Comparison of ENCODE assay signal across 9 mouse cellular contexts in the genomic region with DNA sequence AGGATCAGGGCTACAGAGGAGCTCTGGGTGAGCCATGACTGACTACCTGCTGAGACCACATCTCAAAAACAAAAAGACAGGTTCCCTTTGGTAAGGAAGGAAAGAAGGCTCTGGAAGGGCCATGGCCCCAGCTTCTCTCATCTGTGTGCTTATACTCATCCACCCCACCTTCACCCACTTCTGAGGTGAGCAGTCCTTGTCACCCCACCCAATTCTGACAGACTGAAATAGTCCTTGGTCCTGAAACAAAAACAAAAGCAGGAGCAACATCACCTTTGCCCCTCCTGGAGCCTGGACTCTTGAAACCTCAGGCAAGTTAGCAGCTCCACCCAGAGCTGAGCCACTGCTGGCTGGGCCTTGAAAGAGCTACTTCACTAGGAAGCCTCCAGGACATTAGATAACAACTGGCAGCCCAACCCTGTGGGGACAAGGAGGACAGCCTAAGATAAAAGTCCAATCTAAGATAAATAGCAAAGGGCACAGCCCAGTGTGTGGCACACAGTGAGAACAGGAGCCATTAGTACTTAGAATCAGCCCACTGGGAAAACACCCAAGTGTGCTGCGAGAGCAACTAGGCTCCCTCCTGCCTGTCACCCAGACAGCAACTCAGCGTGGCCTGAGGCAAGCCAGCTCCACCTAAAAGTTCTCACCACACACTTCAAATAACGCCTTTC. TPM values are rescaled to one million over a fixed set of nuclear protein-coding genes. Genes with fewer than 3 reads are reported as not detected.
A peak's percentile ranks its signal among the peaks of the same experiment; 100 is the strongest.
DNase-seq lines count a peak whose midpoint lies in the region; ATAC-seq lines count a peak whose summit lies in the region.
"Had no signal": no experiment of that assay in that cellular context is flagged by ENCODE, and none has a peak within 500 bp of the region (broad histone marks: within the 10 kb centered on the region; RNA-seq: fewer than 3 reads in every experiment).

No protein-coding gene starts in this region.

- H3K4me2 ChIP-seq in heart, embryonic 15.5 days, result no peak overlapping the region
- peak overlapping the region; percentile 59 for H3K4me2 ChIP-seq in liver, embryonic 16.5 days (ENCODE audit: low read depth, low read length)
- H3K4me2 ChIP-seq in hindbrain, embryonic 12.5 days (replicated peaks), result no peak overlapping the region
- H3K4me2 ChIP-seq in forebrain, embryonic 15.5 days (replicated peaks), result no peak overlapping the region
- H3K4me2 ChIP-seq: midbrain, embryonic 12.5 days had no signal

- H3K4me1 ChIP-seq in heart, embryonic 15.5 days (replicated peaks), result peaks cover 22% of the 10 kb centered on the region
- peaks cover 38% of the 10 kb centered on the region for H3K4me1 ChIP-seq in liver, embryonic 16.5 days (ENCODE audit: control insufficient read depth, low read depth, low read length)
- peaks cover 14% of the 10 kb centered on the region; the same call in 1 of the 2 replicates for H3K4me1 ChIP-seq in hindbrain, embryonic 12.5 days
- H3K4me1 ChIP-seq in forebrain, embryonic 15.5 days, result no peaks in the 10 kb centered on the region

- no peak overlapping the region for H3K9ac ChIP-seq in heart, embryonic 15.5 days
- H3K9ac ChIP-seq in liver, embryonic 16.5 days (ENCODE audit: low read depth, low read length), result peak overlapping the region; percentile 60
- no peak overlapping the region for H3K9ac ChIP-seq in hindbrain, embryonic 12.5 days
- H3K9ac ChIP-seq in forebrain, embryonic 15.5 days (replicated peaks), result no peak overlapping the region
- H3K9ac ChIP-seq: midbrain, embryonic 12.5 days had no signal

- H3K27ac ChIP-seq in heart, embryonic 15.5 days, result peak overlapping the region; percentile 6; the same call in 1 of the 2 replicates
- peak overlapping the region; percentile 97 for H3K27ac ChIP-seq in liver, embryonic 16.5 days (ENCODE audit: low read length)
- H3K27ac ChIP-seq in hindbrain, embryonic 12.5 days, result no peak overlapping the region
- H3K27ac ChIP-seq in forebrain, embryonic 15.5 days (replicated peaks), result no peak overlapping the region
- H3K27ac ChIP-seq: midbrain, embryonic 12.5 days had no signal

- peaks cover 35% of the 10 kb centered on the region; the same call in 1 of the 2 replicates for H3K36me3 ChIP-seq in heart, embryonic 15.5 days
- peaks cover 18% of the 10 kb centered on the region for H3K36me3 ChIP-seq in liver, embryonic 16.5 days (ENCODE audit: control insufficient read depth, insufficient read depth)
- peaks cover 47% of the 10 kb centered on the region for H3K36me3 ChIP-seq in hindbrain, embryonic 12.5 days
- H3K36me3 ChIP-seq in forebrain, embryonic 15.5 days, result peaks cover 42% of the 10 kb centered on the region

- ATAC-seq in heart, embryonic 15.5 days (replicated peaks; ENCODE audit: insufficient number of reproducible peaks, insufficient read depth, low FRiP score, low read depth), result peak; percentile 64
- ATAC-seq in liver, embryonic 16.5 days (ENCODE audit: low read depth), result peak; percentile 98
- ATAC-seq in hindbrain, embryonic 12.5 days (ENCODE audit: low FRiP score), result no peak
- ATAC-seq in forebrain, embryonic 15.5 days (replicated peaks), result no peak

- WGBS in heart, embryonic 15.5 days, result 27% methylated on average over 3 of the region's 3 CpGs
- WGBS in liver, embryonic 16.5 days (ENCODE audit: insufficient replicate concordance), result 13% methylated on average over 3 of the region's 3 CpGs
- 53% methylated on average over 3 of the region's 3 CpGs for WGBS in hindbrain, embryonic 12.5 days
- WGBS in forebrain, embryonic 15.5 days, result 40% methylated on average over 3 of the region's 3 CpGs

- DNase-seq in gastrocnemius, postnatal 25 days, result peak; percentile 25
- no peak for DNase-seq in gastrocnemius, postnatal 10 days
- peak; percentile 85 for DNase-seq in ZHBTc4 (ENCODE audit: low read depth, low spot score)
- no peak for DNase-seq in frontal cortex, postnatal 36 days (ENCODE audit: low spot score in 2 of 2)

- no peak overlapping the region for H3K4me3 ChIP-seq in heart, embryonic 15.5 days
- H3K4me3 ChIP-seq in liver, embryonic 16.5 days (ENCODE audit: low read depth, low read length), result peak overlapping the region; percentile 12
- H3K4me3 ChIP-seq in hindbrain, embryonic 12.5 days, result no peak overlapping the region
- H3K4me3 ChIP-seq in forebrain, embryonic 15.5 days, result no peak overlapping the region
- H3K4me3 ChIP-seq: midbrain, embryonic 12.5 days had no signal

- H3K27me3 ChIP-seq in heart, embryonic 15.5 days, result no peaks in the 10 kb centered on the region
- no peaks in the 10 kb centered on the region for H3K27me3 ChIP-seq in liver, embryonic 16.5 days (ENCODE audit: control insufficient read depth, insufficient read depth, low read depth, low read length)
- no peaks in the 10 kb centered on the region for H3K27me3 ChIP-seq in hindbrain, embryonic 12.5 days
- H3K27me3 ChIP-seq in forebrain, embryonic 15.5 days, result no peaks in the 10 kb centered on the region
- H3K27me3 ChIP-seq: midbrain, embryonic 12.5 days had no signal

- H3K9me3 ChIP-seq in heart, embryonic 15.5 days (replicated peaks), result no peaks in the 10 kb centered on the region
- no peaks in the 10 kb centered on the region for H3K9me3 ChIP-seq in liver, embryonic 16.5 days (replicated peaks; ENCODE audit: control insufficient read depth, low read length)
- H3K9me3 ChIP-seq in hindbrain, embryonic 12.5 days (replicated peaks), result no peaks in the 10 kb centered on the region
- H3K9me3 ChIP-seq in forebrain, embryonic 15.5 days, result no peaks in the 10 kb centered on the region
- H3K9me3 ChIP-seq: midbrain, embryonic 12.5 days had no signal

RNA-seq across cellular contexts. Expression of gene Zfyve1, which starts 18.0 kb away (rescaled TPM):
- 10 to 100 TPM; 12.8 to 20.3 TPM for total RNA-seq in gastrocnemius, postnatal 25 days (2021)
- 10 to 100 TPM; 16.5 to 17.7 TPM for total RNA-seq in gastrocnemius, postnatal 10 days (2021)
- 13.9 and 16.8 TPM in 2 replicates for polyA plus RNA-seq in heart, embryonic 15.5 days (2015; fragmentation: Nextera tagmentation; extraction: Ambion mirVana)
- polyA plus RNA-seq in liver, embryonic 16.5 days (2015; fragmentation: Nextera tagmentation; extraction: Ambion mirVana), result 9.4 and 9.9 TPM in 2 replicates
- polyA plus RNA-seq in hindbrain, embryonic 12.5 days (2016; fragmentation: Nextera tagmentation; extraction: Ambion mirVana), result 35.0 and 37.7 TPM in 2 replicates
- 33.5 and 35.2 TPM in 2 replicates for polyA plus RNA-seq in forebrain, embryonic 15.5 days (2015; fragmentation: Nextera tagmentation; extraction: Ambion mirVana)

RNA-seq across cellular contexts. Expression of gene Rbm25, which starts 52.0 kb away (rescaled TPM):
- 10 to 100 TPM; 40.2 to 48.9 TPM for total RNA-seq in gastrocnemius, postnatal 25 days (2021)
- total RNA-seq in gastrocnemius, postnatal 10 days (2021), result 10 to 100 TPM; 54.6 to 75.1 TPM
- 156 and 157 TPM in 2 replicates for polyA plus RNA-seq in heart, embryonic 15.5 days (2015; fragmentation: Nextera tagmentation; extraction: Ambion mirVana)
- polyA plus RNA-seq in liver, embryonic 16.5 days (2015; fragmentation: Nextera tagmentation; extraction: Ambion mirVana), result 82.1 and 83.0 TPM in 2 replicates
- 286 and 304 TPM in 2 replicates for polyA plus RNA-seq in hindbrain, embryonic 12.5 days (2016; fragmentation: Nextera tagmentation; extraction: Ambion mirVana)
- 259 and 274 TPM in 2 replicates for polyA plus RNA-seq in forebrain, embryonic 15.5 days (2015; fragmentation: Nextera tagmentation; extraction: Ambion mirVana)

RNA-seq across cellular contexts. Expression of gene Dcaf4, which starts 58.8 kb away (rescaled TPM):
- total RNA-seq in gastrocnemius, postnatal 25 days (2021), result 10 to 100 TPM; 16.5 to 22.3 TPM
- total RNA-seq in gastrocnemius, postnatal 10 days (2021), result 10 to 100 TPM; 26.1 to 26.5 TPM
- polyA plus RNA-seq in heart, embryonic 15.5 days (2015; fragmentation: Nextera tagmentation; extraction: Ambion mirVana), result 22.5 and 27.8 TPM in 2 replicates
- 15.5 and 18.3 TPM in 2 replicates for polyA plus RNA-seq in liver, embryonic 16.5 days (2015; fragmentation: Nextera tagmentation; extraction: Ambion mirVana)
- polyA plus RNA-seq in hindbrain, embryonic 12.5 days (2016; fragmentation: Nextera tagmentation; extraction: Ambion mirVana), result 28.2 and 29.9 TPM in 2 replicates
- polyA plus RNA-seq in forebrain, embryonic 15.5 days (2015; fragmentation: Nextera tagmentation; extraction: Ambion mirVana), result 47.6 and 48.4 TPM in 2 replicates

Comparison
In these comparisons a context has a peak if more than half of its experiments do, and no peak if none do; other contexts are left out.
1. DNase-seq: peak in gastrocnemius, postnatal 25 days (single experiment) and ZHBTc4 (single experiment); none in gastrocnemius, postnatal 10 days (single experiment) and frontal cortex, postnatal 36 days (0 of 2).
2. ATAC-seq: peak in heart, embryonic 15.5 days (single experiment) and liver, embryonic 16.5 days (single experiment); none in hindbrain, embryonic 12.5 days (single experiment) and forebrain, embryonic 15.5 days (single experiment).
3. H3K27ac ChIP-seq: peak in heart, embryonic 15.5 days (single experiment) and liver, embryonic 16.5 days (single experiment); none in hindbrain, embryonic 12.5 days (single experiment) and forebrain, embryonic 15.5 days (single experiment).